Mouse (Mus musculus) liver, embryonic 12.5 days (tissue): ENCODE measurements at regions not wholly inside any gene's neighbourhood (a gene's known extent, or its start where the extent isn't known, plus 50 kb on each side); places are given as distances from the start of the nearest gene placed in this dataset.

Source experiments
- ATAC-seq: fragments of 200-750 bp; cut with Nextera tagmentation; 2 replicates; pipeline ENCODE4 v1.8.0; 2017; ENCODE audit warnings: moderate number of reproducible peaks, mild to moderate bottlenecking, moderate library complexity
- H3K27ac ChIP-seq: fragments of 300-500 bp; sonication (generic); 2 replicates; pipeline ENCODE4 v1.5.1; 2016; ENCODE audit warnings: mild to moderate bottlenecking
- H3K27me3 ChIP-seq: fragments of 300-500 bp; sonication (generic); replicated peaks from 2 replicates; pipeline ENCODE4 v1.6.1; 2016; ENCODE audit warnings: mild to moderate bottlenecking, moderate library complexity
- H3K36me3 ChIP-seq: fragments of 300-500 bp; sonication (generic); 2 replicates; pipeline ENCODE4 v1.6.1; 2016; ENCODE audit warnings: mild to moderate bottlenecking, moderate library complexity
- H3K4me1 ChIP-seq: fragments of 300-500 bp; sonication (generic); 2 replicates; pipeline ENCODE4 v1.6.1; 2016
- H3K4me2 ChIP-seq: fragments of 300-500 bp; sonication (generic); 2 replicates; pipeline ENCODE4 v1.6.1; 2016; ENCODE audit warnings: mild to moderate bottlenecking, moderate library complexity
- H3K4me3 ChIP-seq: fragments of 300-500 bp; sonication (generic); 2 replicates; pipeline ENCODE4 v1.5.1; 2016; ENCODE audit warnings: mild to moderate bottlenecking, moderate library complexity
- H3K9ac ChIP-seq: fragments of 300-500 bp; sonication (generic); 2 replicates; pipeline ENCODE4 v1.6.1; 2016; ENCODE audit warnings: mild to moderate bottlenecking, moderate library complexity
- H3K9me3 ChIP-seq: fragments of 300-500 bp; sonication (generic); replicated peaks from 2 replicates; pipeline ENCODE4 v1.6.1; 2016; ENCODE audit warnings: mild to moderate bottlenecking, moderate library complexity
- WGBS: fragments of 180-500 bp; shearing (Covaris S2); methylation state at CpG from one replicate; pipeline ENCODE4 v1.1.7; 2016; ENCODE audit not compliant: insufficient replicate concordance; 5-methylcytosine and 5-hydroxymethylcytosine counted together

DNA sequence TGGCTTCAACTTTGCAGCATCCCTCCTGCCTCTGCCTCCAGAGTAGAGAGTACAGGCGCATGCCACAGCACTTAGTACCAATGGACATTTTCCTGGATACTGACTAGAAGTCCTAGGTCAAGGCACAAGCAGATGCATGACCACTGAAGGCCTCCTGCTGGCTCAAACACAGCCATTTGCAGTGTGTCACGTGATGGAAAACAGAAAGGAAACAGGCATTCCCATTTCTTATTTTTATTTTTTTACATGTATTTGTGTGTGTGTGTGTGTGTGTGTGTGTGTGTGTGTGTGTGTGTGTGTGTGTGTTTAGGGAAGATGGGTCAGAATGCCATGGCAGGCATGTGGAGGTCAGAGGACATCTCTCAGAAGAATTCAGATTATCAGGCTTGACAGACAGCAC is 65.6 kb downstream of the Thap12 start:
- Histone ChIP-seq H3K4me1 (peaks cover 14% of the 10 kb centered on the region), H3K9me3 (no peaks in the 10 kb centered on the region), H3K27ac (no peak overlapping the region), H3K4me2 (no peak overlapping the region), H3K9ac (no peak overlapping the region), H3K4me3 (no peak overlapping the region), H3K27me3 (peaks cover 6% of the 10 kb centered on the region), H3K36me3 (no peaks in the 10 kb centered on the region)
- ATAC-seq: no peak
- 55% methylated on average over 2 of the region's 2 CpGs for WGBS

DNA sequence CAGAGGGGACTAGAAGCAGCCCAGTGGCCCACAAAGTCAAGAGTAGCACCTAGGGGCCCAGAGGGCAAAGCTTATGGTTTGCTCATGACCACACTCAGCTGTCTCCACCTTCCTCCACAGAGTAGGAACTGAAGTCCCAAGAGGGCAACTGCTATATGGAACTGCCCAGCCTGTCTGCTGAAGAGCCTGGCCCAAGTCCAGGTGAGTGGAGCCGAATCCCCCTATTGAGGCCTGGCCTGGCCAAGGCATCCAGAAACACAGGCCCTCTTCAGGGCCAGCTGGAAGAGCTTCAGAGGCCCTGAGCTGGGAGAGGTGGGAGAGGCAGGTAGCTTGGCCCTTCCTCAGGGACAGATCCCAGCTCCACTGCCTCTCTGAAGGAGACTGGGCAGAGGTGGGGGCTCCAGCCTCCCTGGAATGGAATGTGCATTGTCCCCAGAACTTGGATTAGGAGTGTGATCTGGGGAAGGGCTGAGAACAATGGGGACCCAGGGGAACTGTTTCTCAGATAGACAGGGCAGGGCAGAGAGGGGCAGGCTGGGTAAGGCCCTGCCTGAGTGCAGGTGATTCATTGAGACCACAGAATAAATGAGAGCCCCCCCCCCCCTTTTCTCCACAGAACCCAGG is 65.7 kb upstream of the Wnt11 start:
- Histone ChIP-seq H3K4me1 (peaks cover 14% of the 10 kb centered on the region), H3K4me2 (no peak overlapping the region), H3K36me3 (no peaks in the 10 kb centered on the region), H3K27me3 (peaks cover 3% of the 10 kb centered on the region), H3K9ac (no peak overlapping the region), H3K4me3 (no peak overlapping the region), H3K9me3 (no peaks in the 10 kb centered on the region), H3K27ac (no peak overlapping the region)
- no peak for ATAC-seq
- WGBS: 72% methylated on average over 1 of the region's 1 CpGs

DNA sequence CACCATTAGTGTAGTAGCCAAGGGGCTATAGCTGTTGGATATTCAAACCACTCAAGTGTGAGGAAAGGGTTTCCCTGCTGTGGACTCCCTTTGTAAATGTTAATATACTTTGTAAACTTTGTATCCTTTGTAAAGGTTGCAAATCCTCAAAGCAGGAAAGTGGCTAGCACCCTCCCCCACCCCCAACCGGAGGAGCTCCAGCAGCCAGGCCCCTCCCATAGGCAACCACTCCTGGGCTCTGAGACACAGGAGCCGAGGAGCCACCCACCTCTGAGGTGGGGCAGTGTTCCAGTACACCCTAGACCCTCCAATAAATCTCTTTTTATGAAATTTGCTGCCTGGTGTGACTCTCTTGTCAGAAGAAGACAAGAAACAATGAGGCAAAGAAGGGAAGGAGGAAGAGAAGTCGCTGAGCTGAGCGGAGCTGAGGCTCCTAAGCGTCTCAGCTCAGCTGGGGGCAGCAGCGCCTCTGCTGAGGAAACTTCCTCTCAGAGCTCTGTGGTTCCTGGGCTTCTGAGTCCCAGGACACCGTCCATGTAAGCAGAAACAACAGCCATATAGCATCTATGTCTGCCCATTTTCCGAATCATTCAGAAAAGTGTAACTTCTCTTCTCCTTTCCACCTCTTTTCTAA is 64.5 kb upstream of the Wnt11 start:
- 6% methylated on average over 8 of the region's 8 CpGs for WGBS
- peak overlapping the region; percentile 44 for H3K4me2 ChIP-seq
- H3K9ac ChIP-seq: no peak overlapping the region
- no peaks in the 10 kb centered on the region for H3K9me3 ChIP-seq
- peaks cover 14% of the 10 kb centered on the region for H3K4me1 ChIP-seq
- peaks cover 3% of the 10 kb centered on the region; the same call in 1 of the 2 replicates for H3K27me3 ChIP-seq
- H3K36me3 ChIP-seq: no peaks in the 10 kb centered on the region
- no peak overlapping the region for H3K4me3 ChIP-seq
- 0 out of 2 replicates have a peak overlapping the region, but pooled peaks have one; percentile 40 for H3K27ac ChIP-seq
- no peak for ATAC-seq

DNA sequence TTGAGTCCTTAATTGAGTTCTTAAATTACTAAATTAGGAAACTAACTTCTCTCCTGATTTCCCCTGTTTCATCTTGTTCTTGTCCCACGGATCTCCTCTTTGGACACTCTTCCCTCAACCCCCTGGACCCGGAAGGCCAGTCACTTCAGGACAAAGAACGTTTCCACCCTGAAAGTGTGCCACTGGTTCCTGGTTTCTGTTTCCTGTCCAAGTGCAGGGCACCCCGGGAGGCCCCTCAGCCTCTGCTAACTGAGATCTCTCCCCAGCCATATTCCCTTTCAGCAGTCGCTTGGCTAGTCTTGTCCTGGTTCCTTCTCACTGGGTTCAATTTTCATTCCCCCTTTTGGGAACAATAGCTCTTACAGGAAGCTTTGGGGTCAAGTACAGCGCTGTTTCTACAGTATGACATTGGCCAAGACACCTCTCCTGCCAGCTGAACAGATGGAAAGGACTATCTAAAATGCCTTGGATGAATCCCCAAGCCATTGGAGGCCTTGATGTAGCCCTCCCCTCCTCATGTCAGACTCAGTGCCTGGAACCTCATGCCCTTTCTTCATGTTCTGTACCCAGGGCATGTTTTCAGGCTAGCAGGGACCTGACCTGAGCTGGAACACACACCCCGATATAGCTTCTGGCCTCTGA is 63.7 kb upstream of the Wnt11 start:
- Histone ChIP-seq H3K27me3 (peaks cover 3% of the 10 kb centered on the region; the same call in 1 of the 2 replicates), H3K9me3 (no peaks in the 10 kb centered on the region), H3K4me1 (peaks cover 14% of the 10 kb centered on the region), H3K36me3 (no peaks in the 10 kb centered on the region), H3K4me3 (no peak overlapping the region), H3K27ac (peak overlapping the region; percentile 25; the same call in 1 of the 2 replicates), H3K4me2 (no peak overlapping the region), H3K9ac (no peak overlapping the region)
- ATAC-seq: no peak
- 26% methylated on average over 7 of the region's 7 CpGs for WGBS

DNA sequence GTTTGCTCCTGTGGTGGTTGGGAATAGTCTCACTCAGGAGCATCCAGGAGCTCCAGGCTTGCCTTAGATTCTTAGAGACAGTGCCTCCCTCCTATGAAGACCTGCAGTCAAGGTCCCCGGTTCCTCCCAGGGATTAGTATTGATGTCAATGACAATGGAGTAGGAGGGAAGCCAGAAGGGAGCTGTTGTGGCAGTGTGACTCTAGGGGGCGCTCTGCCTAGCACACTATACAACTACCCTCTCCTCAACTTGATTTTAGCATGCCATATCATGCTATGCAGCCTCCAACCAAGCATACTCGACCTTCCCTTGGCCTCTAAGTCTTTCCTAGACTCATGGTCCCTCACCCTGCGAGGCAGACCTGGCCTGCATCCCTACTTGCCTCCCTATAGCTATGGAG is 60.3 kb upstream of the Wnt11 start:
- H3K9me3 ChIP-seq: no peaks in the 10 kb centered on the region
- H3K4me3 ChIP-seq: no peak overlapping the region
- 40% methylated on average over 4 of the region's 4 CpGs for WGBS

DNA sequence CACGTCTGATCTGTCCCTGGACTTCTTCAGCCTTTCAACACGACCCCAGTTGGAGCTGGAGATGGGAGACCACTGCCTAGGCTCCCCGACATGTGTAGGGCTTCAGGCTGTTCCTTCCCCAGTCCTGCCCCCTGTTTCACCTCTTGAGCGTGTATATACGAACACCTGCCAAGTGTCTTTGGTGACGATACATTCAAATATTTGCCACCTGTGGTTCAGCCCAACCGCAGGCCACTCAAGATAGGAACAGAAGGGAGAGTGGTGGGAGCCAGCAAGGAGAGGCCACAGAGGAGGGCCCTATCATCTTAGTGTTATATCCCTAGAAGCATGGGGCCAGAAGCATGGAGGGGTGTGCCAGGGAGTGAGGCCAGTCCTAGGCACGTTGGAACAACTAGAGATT is 59.9 kb upstream of the Wnt11 start:
- Histone ChIP-seq H3K9ac (no peak overlapping the region), H3K4me2 (no peak overlapping the region), H3K36me3 (no peaks in the 10 kb centered on the region), H3K4me3 (no peak overlapping the region), H3K4me1 (peaks cover 12% of the 10 kb centered on the region), H3K9me3 (no peaks in the 10 kb centered on the region), H3K27me3 (peaks cover 5% of the 10 kb centered on the region), H3K27ac (no peak overlapping the region)
- no peak for ATAC-seq
- WGBS: 66% methylated on average over 8 of the region's 8 CpGs

More for the DNA sequence above, 60.3 kb upstream of the Wnt11 start:
- Histone ChIP-seq H3K9ac (no peak overlapping the region), H3K27me3 (peaks cover 5% of the 10 kb centered on the region), H3K4me1 (peaks cover 14% of the 10 kb centered on the region), H3K27ac (no peak overlapping the region), H3K4me2 (no peak overlapping the region), H3K36me3 (no peaks in the 10 kb centered on the region)
- no peak for ATAC-seq

DNA sequence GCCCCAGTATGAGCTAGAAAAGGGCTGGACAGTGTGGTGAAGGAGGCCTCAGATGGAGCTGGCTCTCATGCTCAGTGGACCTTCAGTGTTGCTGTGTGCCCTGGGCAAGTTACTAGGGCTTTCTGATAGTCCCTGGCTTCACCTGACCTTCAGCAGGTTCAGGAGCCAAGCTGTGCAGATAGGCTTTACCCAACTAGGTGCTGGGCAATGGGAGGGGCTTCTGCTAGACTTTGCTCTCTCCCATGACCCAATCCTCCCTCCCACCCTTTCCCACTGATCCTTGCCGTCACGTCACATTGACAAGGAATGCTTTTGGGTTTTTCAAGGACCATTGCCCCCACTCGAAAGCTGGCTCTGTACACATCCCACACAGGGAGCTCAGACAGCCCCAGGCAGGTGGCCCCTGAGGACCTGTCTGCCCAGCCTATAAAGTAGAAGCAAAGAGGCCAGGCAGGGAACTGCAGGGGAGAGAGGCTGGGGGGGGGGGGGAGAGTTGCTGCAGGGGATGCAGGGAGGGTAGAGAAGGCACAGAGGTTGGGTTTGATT is 57.5 kb upstream of the Wnt11 start:
- Histone ChIP-seq H3K4me1 (no peaks in the 10 kb centered on the region), H3K36me3 (no peaks in the 10 kb centered on the region), H3K9me3 (no peaks in the 10 kb centered on the region), H3K27me3 (peaks cover 5% of the 10 kb centered on the region), H3K4me2 (no peak overlapping the region), H3K4me3 (no peak overlapping the region), H3K9ac (no peak overlapping the region), H3K27ac (no peak overlapping the region)
- peak; percentile 30; the same call in 1 of the 2 replicates for ATAC-seq
- 53% methylated on average over 3 of the region's 3 CpGs for WGBS

DNA sequence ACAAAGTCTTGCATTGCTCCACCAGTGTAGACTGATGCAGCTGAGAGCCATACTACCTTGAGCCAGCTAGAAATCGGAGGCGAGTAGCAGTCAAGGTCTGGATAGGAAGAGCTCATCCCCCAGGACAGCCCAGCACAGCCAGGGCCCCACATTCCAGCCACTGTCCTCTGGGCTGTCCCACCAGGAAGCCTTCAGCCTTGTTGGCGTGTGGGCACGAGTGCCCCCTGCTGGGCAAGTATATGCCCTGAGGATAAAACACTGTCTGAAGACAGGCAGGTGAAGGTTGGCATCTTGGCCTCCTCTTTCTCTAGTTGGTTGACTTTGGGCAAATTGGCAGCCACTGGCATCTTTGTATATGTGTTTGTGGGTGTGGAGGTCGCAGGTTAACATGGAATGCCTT is 56.0 kb upstream of the Wnt11 start:
- WGBS: 7% methylated on average over 5 of the region's 5 CpGs
- Histone ChIP-seq H3K27ac (no peak overlapping the region), H3K9ac (no peak overlapping the region), H3K4me1 (no peaks in the 10 kb centered on the region), H3K4me3 (no peak overlapping the region), H3K27me3 (peaks cover 5% of the 10 kb centered on the region), H3K4me2 (no peak overlapping the region), H3K9me3 (no peaks in the 10 kb centered on the region), H3K36me3 (no peaks in the 10 kb centered on the region)
- ATAC-seq: peak; percentile 44; the same call in 1 of the 2 replicates

DNA sequence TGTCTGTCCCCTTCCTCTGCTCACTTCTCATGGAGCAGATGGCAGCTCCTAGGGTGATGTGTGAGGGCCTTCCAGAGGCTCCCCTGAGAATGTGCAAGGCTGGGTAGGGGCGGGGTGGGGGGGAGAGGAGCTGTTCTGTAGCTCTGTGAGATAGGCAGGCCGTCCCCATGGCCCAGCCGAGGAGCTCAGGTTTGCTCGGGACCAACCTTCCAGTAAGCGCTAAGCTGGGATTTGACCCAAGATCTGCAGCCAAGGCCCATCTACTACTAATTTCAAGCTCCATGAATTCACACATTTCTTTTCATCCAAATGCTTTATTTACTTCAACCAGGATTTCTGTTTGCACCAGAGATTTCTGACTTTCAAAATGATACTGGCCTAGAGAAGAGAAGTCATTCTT is 51.4 kb upstream of the Wnt11 start:
- 66% methylated on average over 5 of the region's 5 CpGs for WGBS
- no peak overlapping the region for H3K9ac ChIP-seq
- no peaks in the 10 kb centered on the region for H3K36me3 ChIP-seq
- peaks cover 27% of the 10 kb centered on the region for H3K27me3 ChIP-seq
- no peak overlapping the region for H3K27ac ChIP-seq
- ATAC-seq: no peak
- H3K4me2 ChIP-seq: no peak overlapping the region
- 0 out of 2 replicates have a peak, but pooled peaks cover 4% of the 10 kb centered on the region for H3K4me1 ChIP-seq
- H3K4me3 ChIP-seq: no peak overlapping the region
- H3K9me3 ChIP-seq: no peaks in the 10 kb centered on the region

DNA sequence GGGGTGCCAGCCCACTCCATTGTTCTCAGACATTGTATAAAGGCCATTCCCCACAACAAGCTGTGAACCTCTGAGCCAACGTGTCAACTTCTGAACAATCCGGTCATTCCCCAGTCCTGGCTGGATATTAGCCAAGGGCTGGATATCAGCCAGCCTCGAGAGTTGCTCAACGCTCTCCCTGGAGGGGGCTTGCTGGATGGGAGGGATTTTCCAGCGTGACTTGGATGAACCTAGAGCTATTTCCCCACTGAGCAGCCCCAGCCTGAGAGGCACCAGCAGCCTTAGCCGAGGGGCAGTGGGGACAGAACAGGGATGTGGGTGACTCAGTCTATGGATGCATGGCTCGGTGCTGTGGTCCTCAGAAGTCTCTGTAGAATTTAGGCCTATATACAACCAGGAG is 51.0 kb upstream of the Wnt11 start:
- no peaks in the 10 kb centered on the region for H3K9me3 ChIP-seq
- H3K4me3 ChIP-seq: no peak overlapping the region
- 0 out of 2 replicates have a peak, but pooled peaks cover 4% of the 10 kb centered on the region for H3K4me1 ChIP-seq
- no peak overlapping the region for H3K9ac ChIP-seq
- H3K27ac ChIP-seq: no peak overlapping the region
- H3K36me3 ChIP-seq: no peaks in the 10 kb centered on the region
- WGBS: 53% methylated on average over 7 of the region's 7 CpGs
- H3K4me2 ChIP-seq: no peak overlapping the region
- H3K27me3 ChIP-seq: peaks cover 30% of the 10 kb centered on the region
- ATAC-seq: 0 out of 2 replicates have a peak, but pooled peaks have one; percentile 18

DNA sequence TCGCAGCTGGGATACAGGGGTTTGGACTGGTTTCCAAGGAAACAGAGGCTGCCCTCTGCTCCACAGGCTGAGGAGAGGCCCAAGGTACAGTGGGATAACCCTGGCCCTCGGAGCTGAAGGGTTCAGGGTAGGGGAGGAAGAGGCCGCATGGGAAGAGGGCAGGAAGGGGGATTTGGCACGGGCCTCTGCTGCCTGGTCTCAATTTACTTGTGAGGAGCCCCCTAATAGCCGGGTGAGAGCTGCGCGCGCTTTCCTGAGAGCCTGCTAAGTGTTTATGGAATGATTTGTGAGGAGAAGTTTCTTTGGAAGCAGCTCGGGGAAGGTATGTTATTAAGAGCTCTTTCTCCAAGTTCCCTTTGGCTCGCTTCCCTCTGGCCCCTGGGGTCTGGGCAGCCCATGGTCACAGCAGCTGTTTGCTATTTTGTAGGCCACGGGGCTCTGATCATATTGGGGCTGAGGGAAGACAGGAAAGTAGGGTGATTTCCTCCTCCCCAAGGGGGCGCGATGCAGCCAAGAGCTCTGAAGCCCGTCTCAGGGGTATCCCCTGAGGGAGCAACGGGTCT is 50.5 kb upstream of the Wnt11 start:
- ATAC-seq: 0 out of 2 replicates have a peak, but pooled peaks have one; percentile 13
- H3K4me2 ChIP-seq: no peak overlapping the region
- no peak overlapping the region for H3K27ac ChIP-seq
- no peaks in the 10 kb centered on the region for H3K36me3 ChIP-seq
- no peak overlapping the region for H3K4me3 ChIP-seq
- WGBS: 58% methylated on average over 15 of the region's 15 CpGs
- peaks cover 33% of the 10 kb centered on the region for H3K27me3 ChIP-seq
- no peak overlapping the region for H3K9ac ChIP-seq
- 0 out of 2 replicates have a peak, but pooled peaks cover 4% of the 10 kb centered on the region for H3K4me1 ChIP-seq
- H3K9me3 ChIP-seq: no peaks in the 10 kb centered on the region
